Mouse (Mus musculus) cerebellum, postnatal 25 days (tissue): ENCODE measurements around the gene Pex11a.

Source experiments
- DNase-seq, 2 experiments: peaks; one replicate each; pipeline ENCODE4 v3.0.0; 2021; ENCODE audit warnings: mixed read lengths in 2 of 2

The Pex11a gene

GRCm38 (mm10) chr7:79736511-79736910, 6.4 kb downstream of the Pex11a start:
- no peak for DNase-seq

- DNase-seq: no peak
Measured at GRCm38 (mm10) chr7:79734563-79734962, 8.4 kb downstream of the Pex11a start.

- DNase-seq: no peak
Measured at GRCm38 (mm10) chr7:79732622-79733021, 10.3 kb downstream of the Pex11a start, which contains the start of gene Plin1. Plin1 (minus strand) TSS chr7:79732903.

GRCm38 (mm10) chr7:79731438-79731837, 11.5 kb downstream of the Pex11a start:
- no peak for DNase-seq

GRCm38 (mm10) chr7:79729743-79730370, 13.1 kb downstream of the Pex11a start:
- no peak for DNase-seq

GRCm38 (mm10) chr7:79729169-79729568, 13.8 kb downstream of the Pex11a start:
- DNase-seq: peak; percentile 55 to 75

- DNase-seq: peak; percentile 34 to 60
Measured at GRCm38 (mm10) chr7:79728219-79728618, 14.7 kb downstream of the Pex11a start.

- peak; percentile 29 to 68 for DNase-seq
Measured at GRCm38 (mm10) chr7:79727091-79727490, 15.8 kb downstream of the Pex11a start.

GRCm38 (mm10) chr7:79721386-79721977, 21.4 kb downstream of the Pex11a start:
- DNase-seq: no peak

GRCm38 (mm10) chr7:79715187-79715981, 27.5 kb downstream of the Pex11a start, which contains the start of gene Kif7:
Kif7 (minus strand) TSS chr7:79715720.
- peak; percentile 29 to 62 for DNase-seq

- DNase-seq: peak; percentile 45
Measured at GRCm38 (mm10) chr7:79710831-79711230, 32.1 kb downstream of the Pex11a start.

- DNase-seq: peak; percentile 73 to 85
Measured at GRCm38 (mm10) chr7:79710130-79710607, 32.8 kb downstream of the Pex11a start.

- no peak for DNase-seq
Measured at GRCm38 (mm10) chr7:79705210-79705609, 37.7 kb downstream of the Pex11a start.

GRCm38 (mm10) chr7:79702755-79703154, 40.2 kb downstream of the Pex11a start:
- no peak for DNase-seq

- DNase-seq: no peak
Measured at GRCm38 (mm10) chr7:79696495-79696894, 46.4 kb downstream of the Pex11a start.
